Mouse (Mus musculus): Measurements from ENCODE around the gene Creld2. TPM values are rescaled to one million over a fixed set of nuclear protein-coding genes. Genes with fewer than 3 reads are reported as not detected.

The Creld2 gene
- total RNA-seq, 2 experiments from 2014 or later, result 20.2 to 25.7 TPM

- peak; percentile 61 for DNase-seq
Observed at GRCm38 (mm10) chr15:88868024-88868742, 48.7 kb downstream of the Creld2 start.

- no peak for DNase-seq
Observed at GRCm38 (mm10) chr15:88870418-88871185, 51.2 kb downstream of the Creld2 start.

DNA sequence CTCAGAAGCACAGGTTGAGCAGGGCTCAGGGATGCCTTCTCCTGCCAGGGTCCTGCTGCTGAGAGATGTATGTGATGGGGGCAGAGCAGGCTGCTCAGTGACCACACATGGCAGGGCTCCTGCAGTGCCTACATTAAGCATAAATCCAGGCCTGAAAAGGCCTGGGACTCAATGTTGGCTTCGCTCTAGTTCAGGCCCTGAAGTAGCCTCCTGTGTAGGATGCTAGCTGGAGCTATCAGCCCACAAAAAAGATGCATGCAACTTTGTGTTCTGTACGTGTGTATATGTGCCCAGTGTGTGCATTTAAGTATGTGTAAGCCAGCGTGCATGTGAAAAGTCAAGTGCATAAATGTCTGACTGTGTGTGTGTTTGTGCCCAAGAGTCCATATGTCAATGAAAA is 54.6 kb downstream of the Creld2 start:
- DNase-seq, result no peak

- no peak for DNase-seq
Observed at GRCm38 (mm10) chr15:88874477-88874876, 55.0 kb downstream of the Creld2 start.

- no peak for DNase-seq
Observed at GRCm38 (mm10) chr15:88875625-88876081, 56.2 kb downstream of the Creld2 start.

Other genes starting within 250 kb of the Creld2 start
- gene Zdhhc25, start 219.3 kb upstream of the Creld2 start, total RNA-seq (2021), result not detected
- 10 to 100 TPM; 45.1 to 46.7 TPM for gene Brd1, start 85.4 kb upstream of the Creld2 start, total RNA-seq (2021)
- 10 to 100 TPM; 17.8 to 18.9 TPM for gene Zbed4, start 68.0 kb upstream of the Creld2 start, total RNA-seq (2021)
- 1 to 10 TPM; 6.6 to 9.0 TPM for gene Alg12, start 328 bp upstream of the Creld2 start, total RNA-seq (2021)
- 10 to 100 TPM; 36.8 to 40.2 TPM for gene Pim3, start 42.5 kb downstream of the Creld2 start, total RNA-seq (2021)
- not detected for gene Ttll8, start 134.8 kb downstream of the Creld2 start, total RNA-seq (2021)
- not detected for gene Mlc1, start 159.4 kb downstream of the Creld2 start, total RNA-seq (2021)
- 100 to 1,000 TPM; 109 to 121 TPM for gene Mov10l1, start 163.3 kb downstream of the Creld2 start, total RNA-seq (2021)
- 1 to 10 TPM; 2.1 to 2.3 TPM for gene Panx2, start 240.1 kb downstream of the Creld2 start, total RNA-seq (2021)

All from heart, postnatal 4 days (tissue).